Mouse (Mus musculus) hindbrain, embryonic 10.5 days (tissue): ENCODE measurements around the gene Rgs7bp. TPM values are rescaled to one million over a fixed set of nuclear protein-coding genes. Genes with fewer than 3 reads are reported as not detected.
"Not testable (repeated sequence)": the region's sequence is repeated elsewhere in the genome, so short reads cannot be mapped to it uniquely, and the experiment has no call there.

Experiments
- DNase-seq: peaks from one replicate; pipeline ENCODE4 v3.0.0-alpha.2; 2017; ENCODE audit warnings: low spot score
- H3K27ac ChIP-seq: fragments of 300-500 bp; sonication (generic); 2 replicates; pipeline ENCODE4 v1.5.1; 2016; ENCODE audit warnings: mild to moderate bottlenecking, moderate library complexity
- H3K27me3 ChIP-seq: fragments of 300-500 bp; sonication (generic); 2 replicates; pipeline ENCODE4 v1.6.1; 2016; ENCODE audit warnings: mild to moderate bottlenecking; ENCODE audit not compliant: poor library complexity, insufficient read depth, severe bottlenecking
- H3K36me3 ChIP-seq: fragments of 300-500 bp; sonication (generic); 2 replicates; pipeline ENCODE4 v1.6.1; 2016; ENCODE audit warnings: mild to moderate bottlenecking, moderate library complexity
- H3K4me1 ChIP-seq: fragments of 300-500 bp; sonication (generic); replicated peaks from 2 replicates; pipeline ENCODE4 v1.6.1; 2016; ENCODE audit warnings: mild to moderate bottlenecking
- H3K4me3 ChIP-seq: fragments of 300-500 bp; sonication (generic); 2 replicates; pipeline ENCODE4 v1.5.1; 2016; ENCODE audit warnings: mild to moderate bottlenecking, moderate library complexity
- H3K9me3 ChIP-seq: fragments of 300-500 bp; sonication (generic); 2 replicates; pipeline ENCODE4 v1.6.1; 2016; ENCODE audit warnings: mild to moderate bottlenecking, moderate library complexity
- WGBS: fragments of 180-500 bp; shearing (Covaris S2); methylation state at CpG from one replicate; pipeline ENCODE4 v1.1.7; 2016; 5-methylcytosine and 5-hydroxymethylcytosine counted together
- polyA plus RNA-seq: library from polyadenylated mRNA; unstranded; fragments of >200 nt; fragmentation: Nextera tagmentation; extraction: Ambion mirVana; gene quantifications from 2 replicates; pipeline ENCODE4 v1.2.1, GENCODE M21; 2016

The Rgs7bp gene
- polyA plus RNA-seq, 1 experiment from 2014 or later, result 1.0 TPM

DNA sequence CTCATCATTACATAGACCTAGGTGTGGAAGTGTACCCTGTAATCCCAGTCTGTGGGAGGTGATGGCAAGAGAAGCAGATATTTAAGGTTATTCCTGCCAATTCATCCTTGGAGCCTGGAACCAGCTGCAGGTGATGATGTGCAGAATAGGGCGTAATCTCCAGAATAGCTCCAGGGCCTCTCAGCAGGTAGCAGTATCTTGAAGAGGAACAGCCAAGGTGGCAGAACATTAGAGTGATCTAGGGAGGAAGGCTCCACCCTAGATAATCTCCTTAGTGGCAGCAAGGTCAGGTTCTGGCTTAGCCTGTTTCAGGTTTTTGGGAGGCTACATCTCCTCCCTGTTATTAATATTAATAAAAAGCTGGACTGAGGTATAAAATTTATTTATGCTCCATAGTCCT, 143.7 kb downstream of the Rgs7bp start:
- H3K27me3 ChIP-seq, H3K4me1 ChIP-seq, H3K36me3 ChIP-seq, H3K4me3 ChIP-seq, DNase-seq, H3K9me3 ChIP-seq, H3K27ac ChIP-seq: not testable (repeated sequence)
- WGBS, result 94% methylated on average over 1 of the region's 1 CpGs

DNA sequence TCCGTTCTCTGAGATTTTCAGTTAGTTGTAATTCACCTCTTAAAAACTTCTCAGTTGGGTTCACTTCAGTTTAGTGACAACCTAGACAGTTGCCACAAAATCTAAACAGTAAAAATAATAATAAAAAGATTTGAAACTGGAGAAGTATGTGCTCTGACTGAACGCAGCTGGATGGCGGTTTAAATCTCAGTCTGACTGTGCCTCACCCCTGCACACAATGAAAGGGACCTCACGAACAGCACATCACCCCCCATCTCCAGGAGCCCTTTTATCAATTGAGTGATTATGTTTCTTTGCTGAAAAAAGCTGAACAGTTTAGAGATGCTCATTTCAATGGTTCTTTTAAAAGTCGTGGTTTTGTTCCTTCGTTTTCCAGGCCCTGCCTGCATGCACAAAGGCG, 146.0 kb downstream of the Rgs7bp start:
- H3K4me3 ChIP-seq, result no peak overlapping the region
- no peaks in the 10 kb centered on the region for H3K27me3 ChIP-seq
- H3K4me1 ChIP-seq, result peaks cover 6% of the 10 kb centered on the region; the same call in 1 of the 2 replicates
- no peaks in the 10 kb centered on the region for H3K36me3 ChIP-seq
- H3K27ac ChIP-seq, result no peak overlapping the region
- DNase-seq, result no peak
- no peaks in the 10 kb centered on the region for H3K9me3 ChIP-seq
- 66% methylated on average over 7 of the region's 7 CpGs for WGBS

Other genes starting within 250 kb of the Rgs7bp start
- 27.9 and 29.1 TPM in 2 replicates for gene Cwc27, start 237.8 kb downstream of the Rgs7bp start, polyA plus RNA-seq
- 0.34 TPM in 1 of 2 replicates, not detected in the other for gene Shisal2b, start 191.0 kb downstream of the Rgs7bp start, polyA plus RNA-seq
- not detected in 2 replicates for gene 4933425L06Rik, start 27.2 kb upstream of the Rgs7bp start, polyA plus RNA-seq
- gene Rnf180, start 239.9 kb upstream of the Rgs7bp start, polyA plus RNA-seq, result 6.0 and 8.9 TPM in 2 replicates